Mouse (Mus musculus) myocyte (in vitro differentiated cells): ENCODE measurements around the gene Rnaseh2b.

Experiments
- CEBPB ChIP-seq: IDR thresholded peaks from 2 replicates; pipeline ENCODE4 v1.6.1; 2011; ENCODE audit warnings: mild to moderate bottlenecking, moderate library complexity; ENCODE audit not compliant: poor library complexity, insufficient read depth, severe bottlenecking
- E2F4 ChIP-seq: IDR thresholded peaks from one replicate; pipeline ENCODE4 v1.6.1; 2011; ENCODE audit warnings: mild to moderate bottlenecking, control low read depth, moderate library complexity; ENCODE audit not compliant: insufficient read depth
- MAX ChIP-seq: IDR thresholded peaks from one replicate; pipeline ENCODE4 v1.6.1; 2011; ENCODE audit warnings: low read depth, mild to moderate bottlenecking, control low read depth
- MYOD1 ChIP-seq, 3 experiments: IDR thresholded peaks; one replicate each; pipeline ENCODE4 v1.6.1; 2011; ENCODE audit warnings: control low read depth in 2 of 3, low read depth in 2 of 3, mild to moderate bottlenecking in 2 of 3, moderate library complexity in 1 of 3; ENCODE audit not compliant: insufficient read length in 2 of 3, control insufficient read depth in 1 of 3
- MYOG ChIP-seq, 3 experiments: IDR thresholded peaks; one replicate each; pipeline ENCODE4 v1.6.1; 2011; ENCODE audit warnings: control low read depth in 2 of 3, low read depth in 2 of 3, mild to moderate bottlenecking in 2 of 3; ENCODE audit not compliant: insufficient read length in 2 of 3, control insufficient read depth in 1 of 3, insufficient read depth in 1 of 3
- POLR2A ChIP-seq: IDR thresholded peaks from one replicate; pipeline ENCODE4 v1.6.1; 2011; ENCODE audit warnings: low read depth, mild to moderate bottlenecking, control low read depth, moderate library complexity; ENCODE audit not compliant: insufficient read length
- POLR2AphosphoS2 ChIP-seq: IDR thresholded peaks from one replicate; pipeline ENCODE4 v1.6.1; 2011; ENCODE audit warnings: low read depth, control low read depth; ENCODE audit not compliant: insufficient read length
- TCF12 ChIP-seq: IDR thresholded peaks from one replicate; pipeline ENCODE4 v1.6.1; 2011; ENCODE audit warnings: mild to moderate bottlenecking, control low read depth; ENCODE audit not compliant: poor library complexity, insufficient read depth, severe bottlenecking
- TCF3 ChIP-seq: IDR thresholded peaks from one replicate; pipeline ENCODE4 v1.6.1; 2011; ENCODE audit warnings: low read depth, control low read depth; ENCODE audit not compliant: insufficient read length

DNA sequence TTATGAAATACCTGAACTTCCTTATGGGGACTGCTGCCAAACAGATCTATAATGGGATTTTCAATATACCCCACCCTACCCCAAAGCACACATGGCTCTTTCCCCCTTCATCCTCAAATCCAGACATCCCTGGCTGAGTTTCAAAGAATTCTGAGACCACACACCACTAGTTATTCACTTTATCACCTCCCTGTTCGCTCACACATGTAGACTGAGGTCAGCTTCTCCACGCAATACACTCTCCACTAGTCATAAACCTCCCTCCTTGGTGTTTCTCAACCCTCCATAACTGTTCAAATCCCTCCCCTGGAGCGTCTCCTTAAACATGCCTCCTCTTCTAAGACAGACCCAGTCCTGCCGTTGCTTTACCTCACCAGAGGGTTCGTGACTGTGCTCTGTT, 31.1 kb downstream of the Rnaseh2b start:
- TF ChIP-seq TCF3 (no peak), POLR2A (no peak), E2F4 (no peak), TCF12 (no peak), MYOD1 (IDR thresholded peaks at IDR 0.05; ENCODE audit: control insufficient read depth in 1 of 3, insufficient read length in 2 of 3, low read depth in 2 of 3) (no peak), MAX (no peak), CEBPB (no peak), POLR2AphosphoS2 (no peak), MYOG (IDR thresholded peaks at IDR 0.05; ENCODE audit: control insufficient read depth in 1 of 3, insufficient read depth in 1 of 3, insufficient read length in 2 of 3, low read depth in 2 of 3) (no peak)
